Mouse (Mus musculus): ENCODE data around the gene Gm11549.

- TF ChIP-seq CTCF (IDR thresholded peaks at IDR 0.05; ENCODE audit: control insufficient read depth, insufficient read depth, insufficient replicate concordance, low read depth, low read length) (no peak), POLR2A (IDR thresholded peaks at IDR 0.05; ENCODE audit: control insufficient read depth, low read depth, low read length) (no peak)
Measured at GRCm38 (mm10) chr3:36500976-36501375, 20.6 kb downstream of the Gm11549 start.
